Mouse (Mus musculus): ENCODE measurements around the gene Mcat. TPM values are rescaled to one million over a fixed set of nuclear protein-coding genes. Genes with fewer than 3 reads are reported as not detected.

Mcat gene
- total RNA-seq, 2 experiments from 2014 or later, result 18.6 to 21.4 TPM

GRCm38 (mm10) chr15:83538855-83539254, 24.7 kb downstream of the Mcat start:
- DNase-seq, result no peak

- no peak for DNase-seq
Observed at GRCm38 (mm10) chr15:83535890-83536231, 27.7 kb downstream of the Mcat start.

GRCm38 (mm10) chr15:83534960-83535889, 28.4 kb downstream of the Mcat start:
- no peak for DNase-seq

DNA sequence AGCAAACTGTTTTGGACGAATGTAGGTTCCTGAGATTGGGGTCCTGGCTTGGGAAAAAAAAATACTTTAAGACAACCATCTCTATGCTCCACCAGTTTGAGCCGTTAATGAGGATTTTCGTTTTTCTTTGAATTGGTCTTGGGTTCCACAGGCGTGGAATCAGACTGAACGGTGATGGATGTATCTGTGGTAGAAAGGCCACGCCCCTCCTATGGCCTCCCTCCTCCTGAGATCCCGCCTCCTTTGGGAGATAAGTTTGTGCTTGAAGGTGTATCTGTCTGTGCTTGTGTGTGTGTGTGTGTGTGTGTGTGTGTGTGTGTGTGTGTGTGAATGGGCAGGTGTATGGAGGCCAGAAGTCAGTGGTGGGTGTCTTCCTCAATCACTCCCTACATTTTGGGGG, 31.0 kb downstream of the Mcat start:
- no peak for DNase-seq

DNA sequence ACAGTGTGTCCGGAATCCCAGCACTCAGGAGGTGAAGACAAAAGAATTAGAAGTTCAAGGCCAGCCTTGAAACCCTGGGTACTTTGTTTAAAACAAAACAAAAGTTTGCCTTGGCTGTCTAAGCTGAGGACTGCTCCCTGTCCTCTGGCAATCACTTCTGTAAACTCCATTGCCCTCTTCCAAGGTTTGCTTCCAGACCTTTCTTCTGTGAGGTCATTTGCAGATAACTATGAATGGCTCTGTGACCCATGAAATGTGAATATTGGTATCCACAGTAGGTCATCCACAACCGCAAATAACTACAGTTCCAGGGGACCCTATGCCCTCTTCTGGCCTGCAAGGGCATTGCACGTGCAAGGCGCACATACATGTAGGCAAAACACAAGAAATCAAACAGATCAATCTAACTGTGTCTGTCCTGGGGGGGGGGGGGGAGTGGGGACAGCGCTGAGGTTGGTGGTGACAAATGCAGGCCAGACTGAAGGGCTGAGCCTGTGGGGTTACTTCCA, 31.6 kb downstream of the Mcat start:
- DNase-seq, result no peak

- DNase-seq, result no peak
Observed at GRCm38 (mm10) chr15:83530688-83531087, 32.9 kb downstream of the Mcat start.

DNA sequence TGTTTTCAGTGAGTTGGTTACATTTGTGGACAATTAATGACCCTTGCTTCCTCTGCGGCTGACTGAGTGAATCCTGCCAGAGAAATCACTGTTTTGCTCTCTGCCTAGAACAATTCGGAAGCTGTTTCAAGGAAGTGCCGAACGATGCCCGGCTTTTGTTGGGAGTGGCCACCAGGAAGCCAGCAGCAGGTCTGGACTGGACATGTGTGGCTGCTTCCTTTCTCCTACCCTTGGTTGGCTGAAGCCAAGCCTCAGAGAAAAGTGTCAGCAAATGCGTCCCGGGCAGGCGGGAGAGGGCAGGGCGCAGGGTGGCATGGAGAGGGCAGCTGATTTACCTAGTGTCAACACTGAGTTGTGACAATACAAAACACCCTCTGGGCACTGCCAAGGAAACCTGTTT, 33.4 kb downstream of the Mcat start:
- no peak for DNase-seq

- DNase-seq, result no peak
Observed at GRCm38 (mm10) chr15:83529765-83530164, 33.8 kb downstream of the Mcat start.

GRCm38 (mm10) chr15:83528892-83529291, 34.7 kb downstream of the Mcat start:
- no peak for DNase-seq

DNA sequence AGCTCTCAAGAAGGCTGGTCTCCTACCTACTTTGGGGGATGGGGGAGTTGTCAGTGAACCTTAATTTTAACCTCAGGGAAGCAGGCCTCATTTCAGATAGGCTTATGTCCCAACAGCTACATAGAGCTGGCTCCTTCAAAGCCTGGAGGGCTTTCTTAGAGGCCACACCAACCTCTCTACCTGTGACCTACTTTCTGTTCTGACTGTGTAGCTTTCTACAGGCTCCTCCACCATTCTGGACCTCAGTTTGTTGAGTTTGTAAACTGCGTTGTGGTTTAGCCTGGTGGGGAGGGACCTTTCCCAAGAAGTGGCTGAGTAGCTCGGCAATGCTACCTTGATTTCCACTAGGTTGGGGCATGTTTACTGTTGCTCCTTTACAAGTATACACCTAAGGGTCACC, 35.8 kb downstream of the Mcat start:
- no peak for DNase-seq

- DNase-seq, result no peak
Observed at GRCm38 (mm10) chr15:83527092-83527437, 36.5 kb downstream of the Mcat start.

DNA sequence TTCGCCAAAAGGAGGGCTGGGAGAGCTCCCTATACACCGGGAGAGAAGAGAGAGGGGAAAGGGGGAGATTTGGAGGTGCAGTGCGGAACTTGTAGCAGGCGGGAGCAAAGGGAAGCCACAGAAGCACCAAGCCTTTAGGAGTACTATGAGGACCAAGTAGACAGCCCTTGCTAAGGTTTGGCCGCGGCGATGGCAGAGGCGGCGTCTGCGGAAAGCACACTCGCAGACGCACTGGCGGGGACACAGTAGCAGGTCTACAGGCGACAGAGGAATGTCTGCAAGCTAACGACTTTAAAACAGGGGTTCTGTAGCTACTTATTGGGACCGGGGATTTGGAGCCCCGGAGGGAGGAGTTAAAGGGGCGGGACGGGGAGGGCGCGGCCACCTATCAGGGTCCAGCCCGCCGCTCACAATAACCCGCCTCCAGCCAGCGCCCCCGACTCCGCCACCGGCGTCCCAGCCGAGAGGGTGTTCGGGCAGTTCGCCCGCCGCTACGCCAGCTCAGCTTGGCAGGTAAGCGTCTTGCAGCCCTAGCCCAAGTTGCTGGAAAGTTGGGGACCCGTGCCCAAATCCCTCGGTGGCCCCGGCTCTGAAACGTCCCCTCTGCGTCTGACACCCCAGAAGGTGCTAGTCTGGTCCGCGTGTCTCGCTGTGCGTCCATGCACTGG, 37.0 kb downstream of the Mcat start, which contains the start of gene Bik:
Gene Bik (plus strand): TSS at position 439 of the 668 bp plus-strand sequence.
- DNase-seq, result peak; percentile 48

GRCm38 (mm10) chr15:83524333-83524729, 39.3 kb downstream of the Mcat start:
- no peak for DNase-seq

DNA sequence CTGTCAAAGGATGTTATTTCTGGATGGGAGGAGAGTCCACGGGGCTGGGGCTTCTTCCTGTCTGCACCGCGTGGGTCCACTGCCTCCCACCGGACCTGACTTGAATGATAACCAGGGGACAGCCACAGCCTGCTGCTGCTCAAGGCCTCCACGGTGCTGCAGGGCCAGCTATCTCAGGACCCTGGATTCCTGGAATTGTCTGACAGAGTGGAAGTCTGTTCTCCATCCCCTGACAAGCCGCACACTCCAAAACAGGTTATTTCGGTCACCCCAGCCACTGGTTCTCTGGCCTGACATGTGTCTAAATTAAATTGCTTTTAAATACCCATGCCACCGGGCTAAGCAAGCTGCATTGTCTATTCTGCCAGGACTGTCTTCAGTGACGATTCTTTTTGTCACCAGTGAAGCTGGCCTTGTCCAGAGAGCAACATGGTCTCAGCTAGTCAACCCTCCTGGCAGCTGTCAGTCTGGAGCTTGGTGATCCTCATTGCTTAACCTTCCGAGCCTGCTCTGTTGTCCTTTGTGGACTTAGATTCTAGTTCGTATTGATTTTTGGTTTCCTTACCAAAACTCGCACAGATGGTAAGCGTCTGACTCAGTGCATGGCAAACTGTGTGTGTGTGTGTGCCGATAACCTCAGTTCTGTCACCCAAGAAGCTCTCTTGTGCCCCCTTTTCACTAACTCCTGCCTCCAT, 39.8 kb downstream of the Mcat start:
- DNase-seq, result no peak

DNA sequence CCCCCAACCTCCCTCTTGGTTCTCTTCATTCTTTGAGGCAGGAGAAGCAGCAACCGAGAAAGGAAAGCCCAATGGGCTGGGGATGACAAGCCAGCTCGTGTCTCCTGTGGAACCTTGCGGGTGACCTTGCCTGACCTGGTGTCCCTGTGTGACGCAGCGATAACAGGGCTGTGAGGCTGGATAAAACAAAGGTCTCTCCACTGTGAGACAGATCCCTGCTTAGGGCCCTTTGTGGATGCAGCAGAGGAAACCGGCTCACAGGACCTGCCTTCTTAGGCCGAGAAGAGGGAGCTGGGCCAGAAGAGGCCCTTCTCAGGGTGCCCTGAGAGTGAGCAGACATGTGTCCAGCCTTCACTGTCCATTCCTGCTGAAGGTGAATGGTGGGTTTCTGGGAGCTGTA, 40.4 kb downstream of the Mcat start:
- DNase-seq, result no peak

- DNase-seq, result no peak
Observed at GRCm38 (mm10) chr15:83520861-83521382, 42.7 kb downstream of the Mcat start.

DNA sequence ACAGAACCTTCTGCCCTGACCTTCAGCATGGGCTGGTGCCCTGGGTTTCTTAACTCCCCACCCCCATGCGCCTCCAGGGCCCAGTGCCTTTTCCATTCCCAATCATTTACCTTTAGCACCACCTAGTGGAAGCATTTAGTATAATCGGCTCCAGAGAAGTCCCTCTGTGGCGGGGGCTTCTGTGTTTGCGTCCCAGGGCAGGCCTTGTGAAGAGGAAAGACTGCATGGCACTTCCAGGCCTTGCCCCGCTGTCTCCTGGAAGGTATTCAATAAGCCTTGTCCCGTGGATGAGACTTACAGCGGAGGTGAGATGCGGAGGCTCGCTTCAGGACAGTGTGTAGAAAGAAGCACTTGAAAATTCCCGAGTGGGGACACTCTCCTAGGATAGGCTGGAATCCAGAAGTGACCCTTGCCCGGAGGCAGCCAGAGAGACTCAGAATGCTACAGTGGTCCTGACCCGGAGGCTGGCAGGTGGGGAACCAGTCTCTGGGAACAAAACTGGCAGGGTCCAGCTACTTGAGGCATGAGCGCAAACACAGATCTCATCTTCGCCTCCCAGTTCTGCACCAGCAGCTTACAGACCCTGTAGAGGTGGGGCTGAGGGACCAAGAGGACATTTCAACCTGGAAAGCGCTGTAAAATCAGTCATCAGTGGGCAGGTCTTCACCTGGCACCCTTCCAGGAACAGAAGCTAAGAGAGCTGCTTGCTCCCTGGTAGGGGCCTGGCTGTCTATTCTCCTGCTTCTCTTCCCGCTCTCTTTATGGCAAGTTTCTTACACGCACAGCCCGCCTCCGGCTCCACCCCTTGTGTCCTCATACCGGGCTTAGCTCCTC, 45.2 kb downstream of the Mcat start:
- peak; percentile 47 for DNase-seq

- no peak for DNase-seq
Observed at GRCm38 (mm10) chr15:83515018-83515417, 48.6 kb downstream of the Mcat start.

- no peak for DNase-seq
Observed at GRCm38 (mm10) chr15:83512489-83513281, 50.9 kb downstream of the Mcat start.

DNA sequence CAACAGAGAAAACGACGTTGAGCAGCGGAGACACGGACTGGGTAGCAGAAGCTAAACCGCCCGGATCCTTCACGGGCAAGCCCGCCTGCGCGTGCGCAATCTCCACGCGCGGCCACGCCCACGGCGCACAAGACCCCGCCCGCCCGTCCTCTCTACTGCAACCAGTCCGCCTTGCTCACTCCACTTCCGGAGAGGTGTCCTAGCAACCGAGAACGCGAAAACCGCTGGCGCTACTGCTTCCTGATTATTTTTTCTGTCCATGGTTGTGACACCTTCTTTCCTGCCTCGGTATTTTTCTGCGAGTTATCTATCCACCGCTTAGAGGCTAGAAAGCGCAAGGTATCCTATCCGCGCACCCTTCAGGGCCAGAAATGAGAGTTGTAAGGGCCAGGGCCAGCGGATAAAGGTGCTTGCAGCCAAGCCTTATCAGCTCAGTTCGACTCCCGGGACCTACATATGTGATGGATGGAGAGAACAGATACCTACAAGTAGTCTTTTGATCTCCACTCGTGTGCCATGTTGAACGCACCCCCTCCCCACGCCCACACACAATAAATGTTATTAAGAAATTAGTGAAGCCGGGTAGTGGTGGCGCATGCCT, 52.7 kb downstream of the Mcat start, which contains the start of gene Ttll1:
Gene Ttll1 (minus strand): TSS at position 89 of the 601 bp plus-strand sequence.
- peak; percentile 93 for DNase-seq
